Mouse (Mus musculus) small intestine, adult 2 months (tissue): ENCODE measurements around the gene Rxfp4.

Experiments
- CTCF ChIP-seq: fragments of 200-500 bp; IDR thresholded peaks from 2 replicates; pipeline ENCODE4 v1.5.1; 2012; ENCODE audit warnings: low read depth, mild to moderate bottlenecking, control low read depth, inconsistent platforms, low read length, moderate library complexity, mixed read lengths; ENCODE audit not compliant: insufficient replicate concordance, insufficient read length; ENCODE audit errors: extremely low read depth
- POLR2A ChIP-seq: fragments of 200-500 bp; IDR thresholded peaks from 2 replicates; pipeline ENCODE4 v1.6.1; 2012; ENCODE audit warnings: low read depth, mild to moderate bottlenecking, control low read depth, inconsistent platforms, low read length, moderate library complexity

GRCm38 (mm10) chr3:88683814-88684213 is 30.9 kb upstream of the Rxfp4 start:
- TF ChIP-seq POLR2A (no peak), CTCF (no peak)
